Mouse (Mus musculus): ENCODE measurements around the gene Clec4f. TPM values are rescaled to one million over a fixed set of nuclear protein-coding genes. Genes with fewer than 3 reads are reported as not detected.

Gene Clec4f
- not detected in 2 replicates for polyA plus RNA-seq (2015; fragmentation: Nextera tagmentation; extraction: Ambion mirVana)

DNA sequence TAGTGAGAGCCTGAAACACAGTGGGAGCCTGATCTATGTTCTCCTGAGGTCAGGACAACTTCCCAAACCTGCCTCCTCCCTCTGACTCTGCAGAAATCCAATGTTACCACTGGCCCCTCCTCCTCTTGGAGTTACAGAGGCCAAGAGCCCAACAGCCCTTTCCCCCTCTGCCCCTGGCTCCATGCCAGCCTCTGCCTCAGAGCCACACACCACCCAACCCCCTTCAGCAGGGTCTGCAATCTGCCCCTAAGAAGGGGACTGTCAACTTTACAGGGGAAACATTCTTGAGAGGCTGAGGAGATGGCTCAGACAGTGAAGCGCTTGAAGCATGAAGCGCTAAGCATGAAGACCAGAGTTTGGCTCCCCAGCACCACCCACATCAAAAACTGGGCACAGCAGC, at the start of gene Clec4f:
Clec4f (minus strand) TSS at position 101 of the 400 bp plus-strand sequence.
- Histone ChIP-seq H3K9ac (no peak within 1 kb of the TSS), H3K4me3 (replicated peaks) (no peak within 1 kb of the TSS), H3K4me2 (replicated peaks) (no peak within 1 kb of the TSS), H3K27me3 (no peaks in the 10 kb centered on the region), H3K36me3 (no peaks in the 10 kb centered on the region), H3K4me1 (no peaks in the 10 kb centered on the region), H3K27ac (replicated peaks) (no peak within 1 kb of the TSS), H3K9me3 (replicated peaks) (no peaks in the 10 kb centered on the region)
- 93% methylated on average over 2 of the region's 2 CpGs for WGBS
- no peak for ATAC-seq (ENCODE audit: insufficient number of reproducible peaks, low FRiP score, low TSS enrichment, low read depth)

DNA sequence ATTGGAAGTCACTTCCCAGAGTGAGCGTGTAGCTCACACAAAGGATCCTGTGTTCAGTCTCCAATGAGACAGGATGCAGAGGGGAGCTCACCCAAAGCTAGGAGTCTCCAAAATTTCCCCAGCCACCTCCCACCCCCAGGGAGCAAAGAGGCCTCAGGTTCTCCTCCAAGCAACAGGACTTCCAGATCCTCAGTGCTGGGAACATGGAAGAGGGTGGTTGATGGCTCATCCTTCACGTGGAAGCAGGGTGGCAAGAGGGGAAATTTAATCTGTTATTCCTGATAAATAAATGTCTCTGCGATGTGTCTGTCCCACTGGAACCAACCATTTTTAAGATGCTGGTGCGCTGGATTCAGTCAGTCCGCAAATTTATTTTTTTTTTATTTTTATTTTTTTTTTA, 48.7 kb upstream of the Clec4f start:
- Histone ChIP-seq H3K27me3 (peaks cover 94% of the 10 kb centered on the region), H3K36me3 (no peaks in the 10 kb centered on the region)
- ATAC-seq (ENCODE audit: insufficient number of reproducible peaks, low FRiP score, low TSS enrichment, low read depth), result no peak

DNA sequence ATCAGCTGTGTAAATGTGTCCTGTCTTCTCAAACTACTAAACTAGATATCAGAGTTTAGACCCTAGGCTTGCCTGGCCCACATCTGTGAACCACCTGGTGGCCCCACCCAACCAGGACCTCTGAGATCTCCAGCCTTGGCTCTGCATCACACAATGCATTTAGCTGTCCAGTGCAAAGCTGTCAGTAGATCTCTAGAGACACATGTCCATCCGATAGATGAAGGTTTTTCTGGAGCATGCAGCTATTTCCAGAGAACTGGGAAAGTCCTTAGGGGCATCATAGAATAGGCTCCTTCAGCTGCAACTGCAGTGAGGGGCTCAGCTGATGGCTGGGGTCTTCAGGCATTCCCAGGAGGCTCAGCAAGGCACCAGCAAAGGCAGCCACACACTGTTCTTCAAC, 48.3 kb upstream of the Clec4f start:
- H3K9me3 ChIP-seq (replicated peaks), result no peaks in the 10 kb centered on the region
- no peak for ATAC-seq (ENCODE audit: insufficient number of reproducible peaks, low FRiP score, low TSS enrichment, low read depth)
- no peak overlapping the region for H3K4me2 ChIP-seq (replicated peaks)
- WGBS, result 7% methylated on average over 1 of the region's 1 CpGs
- no peak overlapping the region for H3K27ac ChIP-seq (replicated peaks)
- peaks cover 9% of the 10 kb centered on the region for H3K4me1 ChIP-seq
- no peak overlapping the region for H3K4me3 ChIP-seq (replicated peaks)
- H3K36me3 ChIP-seq, result no peaks in the 10 kb centered on the region
- peaks cover 94% of the 10 kb centered on the region for H3K27me3 ChIP-seq
- no peak overlapping the region for H3K9ac ChIP-seq

More for the DNA sequence above, 48.7 kb upstream of the Clec4f start:
- peaks cover 9% of the 10 kb centered on the region for H3K4me1 ChIP-seq
- no peak overlapping the region for H3K9ac ChIP-seq
- H3K9me3 ChIP-seq (replicated peaks), result no peaks in the 10 kb centered on the region
- no peak overlapping the region for H3K4me3 ChIP-seq (replicated peaks)
- WGBS, result 18% methylated on average over 5 of the region's 5 CpGs
- no peak overlapping the region for H3K4me2 ChIP-seq (replicated peaks)
- H3K27ac ChIP-seq (replicated peaks), result no peak overlapping the region

DNA sequence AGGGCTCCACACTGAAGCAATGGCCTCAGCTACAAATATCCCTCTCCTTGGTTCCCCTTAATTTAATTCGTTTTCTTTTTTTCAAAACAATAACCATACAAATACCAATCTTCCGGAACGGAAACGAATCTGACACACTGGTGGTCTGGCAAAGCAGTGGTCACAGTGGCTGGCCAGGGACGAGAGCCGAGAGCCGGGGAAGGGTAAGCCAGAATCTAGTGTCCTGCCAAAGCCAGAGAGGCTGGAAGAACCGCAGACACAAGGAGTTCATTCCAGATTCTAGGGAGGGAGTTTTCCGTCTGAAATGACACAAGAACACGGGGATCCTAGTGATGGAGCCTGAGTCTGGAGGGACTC, 47.7 kb upstream of the Clec4f start:
- WGBS, result 3% methylated on average over 10 of the region's 10 CpGs
- H3K9ac ChIP-seq, result no peak overlapping the region

DNA sequence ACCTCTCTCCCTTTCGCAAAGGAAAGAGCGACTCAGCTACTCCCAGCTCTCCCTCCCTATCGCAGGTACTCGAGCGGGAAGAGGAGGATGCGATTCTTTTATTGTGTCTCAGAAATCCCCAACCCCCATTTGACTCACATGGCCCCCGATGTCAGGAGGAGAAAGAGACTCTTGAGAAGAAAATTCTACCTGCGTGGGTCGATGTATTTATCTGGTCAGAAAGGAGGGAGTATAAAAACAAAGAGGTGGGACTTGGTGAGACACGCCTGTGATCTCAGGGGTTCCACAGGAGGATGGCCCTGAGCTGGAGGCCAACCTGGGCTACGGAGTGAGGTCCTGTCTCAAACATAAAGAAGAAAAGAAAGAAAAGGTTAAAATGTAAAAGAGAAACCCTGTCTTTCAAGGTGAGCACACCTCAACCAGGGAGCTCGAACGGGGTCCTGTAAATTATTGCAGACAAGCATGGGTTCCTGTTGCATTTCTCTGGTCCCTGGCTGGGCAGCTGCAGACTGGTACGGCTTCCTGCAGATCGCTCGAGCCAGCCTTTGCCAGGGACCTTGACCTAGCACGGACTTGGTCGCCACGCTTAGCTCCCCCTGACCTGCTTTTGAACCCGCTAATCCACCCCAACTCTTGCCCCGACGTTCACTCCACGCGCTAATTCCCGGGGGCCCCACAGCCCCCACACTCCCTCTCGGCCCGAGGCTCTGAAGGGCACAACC, 47.2 kb upstream of the Clec4f start:
- ATAC-seq (ENCODE audit: insufficient number of reproducible peaks, low FRiP score, low TSS enrichment, low read depth), result no peak
- WGBS, result 2% methylated on average over 27 of the region's 27 CpGs
- no peak overlapping the region for H3K27ac ChIP-seq (replicated peaks)

More for the DNA sequence above, 47.7 kb upstream of the Clec4f start:
- Histone ChIP-seq H3K9me3 (replicated peaks) (no peaks in the 10 kb centered on the region), H3K4me3 (replicated peaks) (no peak overlapping the region), H3K36me3 (no peaks in the 10 kb centered on the region), H3K4me1 (peaks cover 9% of the 10 kb centered on the region), H3K27me3 (peaks cover 94% of the 10 kb centered on the region), H3K4me2 (replicated peaks) (no peak overlapping the region), H3K27ac (replicated peaks) (no peak overlapping the region)
- ATAC-seq (ENCODE audit: insufficient number of reproducible peaks, low FRiP score, low TSS enrichment, low read depth), result no peak

GRCm38 (mm10) chr6:83702146-83702999, 46.4 kb upstream of the Clec4f start:
- Histone ChIP-seq H3K4me2 (replicated peaks) (peak overlapping the region; percentile 21; the same call in 1 of the 2 replicates), H3K36me3 (no peaks in the 10 kb centered on the region), H3K4me3 (replicated peaks) (peak overlapping the region; percentile 18), H3K9me3 (replicated peaks) (no peaks in the 10 kb centered on the region), H3K27ac (replicated peaks) (no peak overlapping the region), H3K4me1 (peaks cover 9% of the 10 kb centered on the region), H3K9ac (no peak overlapping the region), H3K27me3 (peaks cover 94% of the 10 kb centered on the region)
- ATAC-seq (ENCODE audit: insufficient number of reproducible peaks, low FRiP score, low TSS enrichment, low read depth), result no peak
- 2% methylated on average over 53 of the region's 53 CpGs for WGBS

More for the DNA sequence above, 47.2 kb upstream of the Clec4f start:
- Histone ChIP-seq H3K4me1 (peaks cover 9% of the 10 kb centered on the region), H3K27me3 (peaks cover 94% of the 10 kb centered on the region), H3K4me2 (replicated peaks) (no peak overlapping the region), H3K9me3 (replicated peaks) (no peaks in the 10 kb centered on the region), H3K9ac (no peak overlapping the region), H3K4me3 (replicated peaks) (no peak overlapping the region), H3K36me3 (no peaks in the 10 kb centered on the region)

GRCm38 (mm10) chr6:83701001-83701400, 45.0 kb upstream of the Clec4f start:
- H3K27ac ChIP-seq (replicated peaks), result no peak overlapping the region
- no peak overlapping the region for H3K4me2 ChIP-seq (replicated peaks)
- no peaks in the 10 kb centered on the region for H3K9me3 ChIP-seq (replicated peaks)
- no peak overlapping the region for H3K4me3 ChIP-seq (replicated peaks)
- WGBS, result under 1% methylated on average over 11 of the region's 11 CpGs
- peaks cover 94% of the 10 kb centered on the region for H3K27me3 ChIP-seq
- no peak for ATAC-seq (ENCODE audit: insufficient number of reproducible peaks, low FRiP score, low TSS enrichment, low read depth)
- H3K9ac ChIP-seq, result no peak overlapping the region
- H3K4me1 ChIP-seq, result peaks cover 9% of the 10 kb centered on the region
- H3K36me3 ChIP-seq, result no peaks in the 10 kb centered on the region

- Histone ChIP-seq H3K36me3 (no peaks in the 10 kb centered on the region), H3K27ac (replicated peaks) (no peak overlapping the region), H3K9ac (no peak overlapping the region), H3K4me3 (replicated peaks) (no peak overlapping the region), H3K4me2 (replicated peaks) (no peak overlapping the region), H3K9me3 (replicated peaks) (no peaks in the 10 kb centered on the region), H3K4me1 (peaks cover 9% of the 10 kb centered on the region), H3K27me3 (peaks cover 94% of the 10 kb centered on the region)
- 3% methylated on average over 5 of the region's 5 CpGs for WGBS
- no peak for ATAC-seq (ENCODE audit: insufficient number of reproducible peaks, low FRiP score, low TSS enrichment, low read depth)
Observed at GRCm38 (mm10) chr6:83699971-83700370, 44.0 kb upstream of the Clec4f start.

GRCm38 (mm10) chr6:83697932-83698331, 41.9 kb upstream of the Clec4f start:
- ATAC-seq (ENCODE audit: insufficient number of reproducible peaks, low FRiP score, low TSS enrichment, low read depth), result no peak
- Histone ChIP-seq H3K4me1 (peaks cover 9% of the 10 kb centered on the region), H3K4me2 (replicated peaks) (no peak overlapping the region), H3K36me3 (no peaks in the 10 kb centered on the region), H3K9me3 (replicated peaks) (no peaks in the 10 kb centered on the region), H3K27me3 (peaks cover 95% of the 10 kb centered on the region), H3K27ac (replicated peaks) (no peak overlapping the region), H3K9ac (no peak overlapping the region), H3K4me3 (replicated peaks) (no peak overlapping the region)
- WGBS, result 4% methylated on average over 8 of the region's 8 CpGs

- no peak overlapping the region for H3K9ac ChIP-seq
- no peaks in the 10 kb centered on the region for H3K9me3 ChIP-seq (replicated peaks)
- no peak overlapping the region for H3K27ac ChIP-seq (replicated peaks)
- no peaks in the 10 kb centered on the region for H3K4me1 ChIP-seq
- no peak overlapping the region for H3K4me2 ChIP-seq (replicated peaks)
- no peaks in the 10 kb centered on the region for H3K36me3 ChIP-seq
- no peak overlapping the region for H3K4me3 ChIP-seq (replicated peaks)
- 3% methylated on average over 7 of the region's 7 CpGs for WGBS
- ATAC-seq (ENCODE audit: insufficient number of reproducible peaks, low FRiP score, low TSS enrichment, low read depth), result no peak
- H3K27me3 ChIP-seq, result peaks cover 96% of the 10 kb centered on the region
Observed at GRCm38 (mm10) chr6:83696684-83697083, 40.7 kb upstream of the Clec4f start.

DNA sequence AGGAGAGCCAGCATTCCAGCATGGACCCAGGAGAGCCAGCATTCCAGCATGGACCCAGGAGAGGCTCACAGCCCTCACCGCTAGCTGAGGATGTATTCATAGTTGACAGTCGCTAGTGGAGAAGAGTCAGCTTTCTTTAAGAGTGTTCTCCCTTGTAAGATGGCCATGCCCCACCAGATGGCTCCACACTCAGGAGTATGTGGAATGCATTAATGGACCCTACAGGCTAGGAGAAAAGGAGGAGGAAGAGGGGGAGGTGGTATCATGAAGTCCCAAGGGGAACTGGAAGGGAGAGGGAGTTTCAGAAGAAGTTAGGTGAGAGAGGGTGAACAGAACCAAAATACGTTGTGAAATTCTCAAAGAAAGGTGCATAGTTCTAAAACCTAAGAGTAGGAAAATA, 39.7 kb upstream of the Clec4f start:
- H3K4me1 ChIP-seq, result no peaks in the 10 kb centered on the region
- H3K9me3 ChIP-seq (replicated peaks), result no peaks in the 10 kb centered on the region
- no peak overlapping the region for H3K9ac ChIP-seq
- no peak overlapping the region for H3K4me2 ChIP-seq (replicated peaks)
- ATAC-seq (ENCODE audit: insufficient number of reproducible peaks, low FRiP score, low TSS enrichment, low read depth), result no peak
- H3K27ac ChIP-seq (replicated peaks), result no peak overlapping the region
- H3K36me3 ChIP-seq, result no peaks in the 10 kb centered on the region
- WGBS, result 7% methylated on average over 3 of the region's 3 CpGs
- H3K27me3 ChIP-seq, result peaks cover 97% of the 10 kb centered on the region
- H3K4me3 ChIP-seq (replicated peaks), result no peak overlapping the region
